Mouse (Mus musculus): ENCODE data around the gene Klf12. TPM values are rescaled to one million over a fixed set of nuclear protein-coding genes. Genes with fewer than 3 reads are reported as not detected.

The Klf12 gene
- polyA plus RNA-seq, 1 experiment = 20.9 TPM

DNA sequence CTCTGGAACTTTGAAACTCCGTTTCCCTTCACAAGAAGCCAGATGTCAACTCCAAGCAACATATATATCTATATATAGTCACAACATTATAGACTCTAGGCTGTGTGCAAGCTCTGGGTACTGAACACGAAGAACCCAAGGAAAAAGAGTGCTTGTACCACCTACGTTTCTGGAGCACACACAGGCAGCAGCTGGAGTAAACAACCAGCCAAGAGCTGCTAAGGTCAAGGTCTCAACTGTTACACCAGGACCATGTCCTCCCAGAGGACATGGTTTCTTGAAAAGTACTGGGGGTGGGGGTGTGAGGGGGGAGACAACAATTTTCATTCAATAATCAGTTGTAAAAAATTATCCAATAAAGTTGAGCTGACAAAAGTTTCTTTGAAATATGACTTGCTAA lies 2.7 kb downstream of the Klf12 start:
- Histone ChIP-seq H3K27me3 (ENCODE audit: control insufficient read depth, insufficient read depth, low read length) (no peaks in the 10 kb centered on the region), H3K4me3 (replicated peaks; ENCODE audit: insufficient read depth, low read depth, low read length) (no peak overlapping the region), H3K27ac (ENCODE audit: insufficient read depth, low read length) (no peak overlapping the region), H3K4me1 (ENCODE audit: control insufficient read depth, insufficient read depth, low read length) (0 out of 2 replicates have a peak, but pooled peaks cover 3% of the 10 kb centered on the region)
- 51% methylated on average over 3 of the region's 3 CpGs for WGBS
- DNase-seq = no peak
- TF ChIP-seq CTCF (IDR thresholded peaks at IDR 0.05; ENCODE audit: borderline replicate concordance, insufficient read depth, low read depth, low read length) (no peak), POLR2A (IDR thresholded peaks at IDR 0.05; ENCODE audit: borderline replicate concordance, insufficient read depth, low read length) (no peak)

DNA sequence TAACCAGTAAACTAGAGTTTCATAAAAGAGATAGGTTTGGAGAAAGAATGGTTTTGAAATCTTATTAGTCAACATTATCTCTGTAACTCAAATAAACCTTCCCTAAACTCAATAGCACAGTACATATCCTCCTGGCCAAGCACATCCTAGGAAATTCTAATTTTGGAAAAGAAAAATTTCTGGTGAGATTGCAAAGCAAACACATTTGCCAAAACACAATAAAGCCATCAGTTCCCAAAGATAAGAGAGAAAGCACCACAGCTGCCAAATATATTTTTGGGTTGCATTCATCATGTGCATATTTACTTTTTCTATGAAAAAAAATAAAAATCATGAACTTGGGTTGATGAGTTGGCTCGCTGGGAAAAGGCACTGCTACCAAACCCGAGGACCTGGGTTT lies 10.3 kb downstream of the Klf12 start:
- H3K27ac ChIP-seq (ENCODE audit: insufficient read depth, low read length) = no peak overlapping the region
- TF ChIP-seq POLR2A (IDR thresholded peaks at IDR 0.05; ENCODE audit: borderline replicate concordance, insufficient read depth, low read length) = no peak
- no peak overlapping the region for H3K4me3 ChIP-seq (replicated peaks; ENCODE audit: insufficient read depth, low read depth, low read length)
- H3K27me3 ChIP-seq (ENCODE audit: control insufficient read depth, insufficient read depth, low read length) = no peaks in the 10 kb centered on the region
- WGBS = 90% methylated on average over 2 of the region's 2 CpGs
- no peaks in the 10 kb centered on the region for H3K4me1 ChIP-seq (ENCODE audit: control insufficient read depth, insufficient read depth, low read length)
- DNase-seq = no peak

DNA sequence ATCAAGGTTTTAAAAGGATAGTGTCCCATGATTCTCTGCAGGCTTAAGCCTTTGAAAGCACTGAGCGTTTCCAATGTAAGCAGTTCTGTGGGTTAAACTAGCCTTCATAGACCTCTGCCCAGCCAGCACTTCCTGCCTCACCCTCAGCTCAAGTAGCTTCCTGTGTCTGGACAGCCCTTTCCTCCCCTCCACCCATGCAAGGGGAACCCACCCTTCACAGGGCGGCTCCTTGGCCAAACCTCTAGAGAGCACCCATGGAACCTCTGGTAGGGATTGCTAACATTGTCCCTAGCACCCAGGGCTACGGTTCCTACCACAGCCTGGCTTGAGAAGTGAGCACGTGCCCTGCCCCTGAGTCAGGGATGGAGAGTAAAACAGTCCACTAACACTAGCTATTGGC lies 23.9 kb downstream of the Klf12 start:
- Histone ChIP-seq H3K4me1 (ENCODE audit: control insufficient read depth, insufficient read depth, low read length) (no peaks in the 10 kb centered on the region), H3K27ac (ENCODE audit: insufficient read depth, low read length) (no peak overlapping the region), H3K27me3 (ENCODE audit: control insufficient read depth, insufficient read depth, low read length) (no peaks in the 10 kb centered on the region), H3K4me3 (replicated peaks; ENCODE audit: insufficient read depth, low read depth, low read length) (no peak overlapping the region)
- 82% methylated on average over 4 of the region's 4 CpGs for WGBS
- DNase-seq = no peak
- TF ChIP-seq POLR2A (IDR thresholded peaks at IDR 0.05; ENCODE audit: borderline replicate concordance, insufficient read depth, low read length) (no peak), CTCF (IDR thresholded peaks at IDR 0.05; ENCODE audit: borderline replicate concordance, insufficient read depth, low read depth, low read length) (no peak)

DNA sequence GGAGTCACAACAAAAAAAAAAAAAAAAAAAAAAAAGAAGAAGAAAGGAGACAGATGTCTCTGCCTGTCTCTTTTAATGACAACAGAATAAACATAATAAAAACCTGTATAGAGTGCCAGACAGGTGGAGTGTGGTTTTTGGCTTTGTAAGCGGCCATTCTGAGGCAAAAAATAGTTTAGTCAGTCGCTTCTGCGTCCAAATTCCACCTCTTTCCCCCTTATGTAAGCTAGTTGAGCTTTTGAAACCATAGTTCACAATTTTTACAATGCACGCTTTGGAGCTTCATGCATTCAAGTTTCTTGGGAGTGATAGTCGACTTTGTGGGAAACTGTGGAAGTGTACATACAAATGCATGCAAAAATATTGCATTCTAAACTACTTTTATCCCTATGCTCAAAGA lies 41.4 kb downstream of the Klf12 start:
- Histone ChIP-seq H3K27ac (ENCODE audit: insufficient read depth, low read length) (no peak overlapping the region), H3K27me3 (ENCODE audit: control insufficient read depth, insufficient read depth, low read length) (no peaks in the 10 kb centered on the region), H3K4me3 (replicated peaks; ENCODE audit: insufficient read depth, low read depth, low read length) (no peak overlapping the region), H3K4me1 (ENCODE audit: control insufficient read depth, insufficient read depth, low read length) (no peaks in the 10 kb centered on the region)
- TF ChIP-seq CTCF (IDR thresholded peaks at IDR 0.05; ENCODE audit: borderline replicate concordance, insufficient read depth, low read depth, low read length) = no peak
- TF ChIP-seq POLR2A (IDR thresholded peaks at IDR 0.05; ENCODE audit: borderline replicate concordance, insufficient read depth, low read length) = no peak
- no peak for DNase-seq
- 84% methylated on average over 5 of the region's 5 CpGs for WGBS

DNA sequence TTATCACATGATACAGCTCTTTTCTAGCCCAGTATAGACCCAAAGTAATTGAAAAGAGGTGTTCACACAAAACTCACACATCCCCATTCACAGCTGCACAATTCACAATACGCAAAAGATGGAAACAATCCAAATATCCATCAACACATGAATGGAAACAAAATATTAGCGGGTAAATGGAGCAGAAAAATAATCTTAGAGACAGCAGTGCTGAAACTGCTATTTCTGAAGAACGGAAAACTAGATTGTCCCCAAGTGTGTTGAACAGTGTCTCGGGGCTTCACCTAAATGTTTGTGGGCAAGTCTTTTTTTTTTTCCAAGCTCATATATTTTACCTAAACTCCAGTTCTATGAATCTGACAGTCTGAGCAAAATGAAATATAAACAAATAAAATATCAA lies 44.6 kb downstream of the Klf12 start:
- no peak for TF ChIP-seq POLR2A (IDR thresholded peaks at IDR 0.05; ENCODE audit: borderline replicate concordance, insufficient read depth, low read length)
- no peak for TF ChIP-seq CTCF (IDR thresholded peaks at IDR 0.05; ENCODE audit: borderline replicate concordance, insufficient read depth, low read depth, low read length)
- DNase-seq = no peak
- 52% methylated on average over 4 of the region's 4 CpGs for WGBS
- no peak overlapping the region for H3K27ac ChIP-seq (ENCODE audit: insufficient read depth, low read length)
- H3K4me3 ChIP-seq (replicated peaks; ENCODE audit: insufficient read depth, low read depth, low read length) = no peak overlapping the region
- no peaks in the 10 kb centered on the region for H3K4me1 ChIP-seq (ENCODE audit: control insufficient read depth, insufficient read depth, low read length)
- no peaks in the 10 kb centered on the region for H3K27me3 ChIP-seq (ENCODE audit: control insufficient read depth, insufficient read depth, low read length)

DNA sequence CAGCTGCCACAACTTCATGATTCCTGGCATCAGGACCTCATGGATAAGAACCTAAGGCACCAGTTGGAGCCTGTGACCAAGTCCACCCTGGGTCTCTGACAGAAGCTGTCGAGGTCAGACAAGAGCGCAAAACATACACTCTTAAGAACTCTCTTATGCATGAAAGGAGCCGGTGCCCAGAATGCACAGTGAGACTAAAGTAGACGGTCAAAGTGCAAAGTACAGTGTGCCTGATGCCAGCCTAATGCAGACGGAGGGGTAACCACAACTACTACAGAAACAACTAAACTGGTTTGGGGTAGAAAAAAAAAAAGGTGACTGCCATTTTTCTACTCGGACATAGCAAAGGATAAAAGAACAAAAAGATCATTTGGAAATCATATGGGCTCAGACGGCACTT lies 47.7 kb downstream of the Klf12 start:
- Histone ChIP-seq H3K27me3 (ENCODE audit: control insufficient read depth, insufficient read depth, low read length) (no peaks in the 10 kb centered on the region), H3K4me1 (ENCODE audit: control insufficient read depth, insufficient read depth, low read length) (no peaks in the 10 kb centered on the region), H3K27ac (ENCODE audit: insufficient read depth, low read length) (no peak overlapping the region), H3K4me3 (replicated peaks; ENCODE audit: insufficient read depth, low read depth, low read length) (no peak overlapping the region)
- WGBS = 83% methylated on average over 7 of the region's 7 CpGs
- DNase-seq = no peak
- no peak for TF ChIP-seq CTCF (IDR thresholded peaks at IDR 0.05; ENCODE audit: borderline replicate concordance, insufficient read depth, low read depth, low read length)
- no peak for TF ChIP-seq POLR2A (IDR thresholded peaks at IDR 0.05; ENCODE audit: borderline replicate concordance, insufficient read depth, low read length)

DNA sequence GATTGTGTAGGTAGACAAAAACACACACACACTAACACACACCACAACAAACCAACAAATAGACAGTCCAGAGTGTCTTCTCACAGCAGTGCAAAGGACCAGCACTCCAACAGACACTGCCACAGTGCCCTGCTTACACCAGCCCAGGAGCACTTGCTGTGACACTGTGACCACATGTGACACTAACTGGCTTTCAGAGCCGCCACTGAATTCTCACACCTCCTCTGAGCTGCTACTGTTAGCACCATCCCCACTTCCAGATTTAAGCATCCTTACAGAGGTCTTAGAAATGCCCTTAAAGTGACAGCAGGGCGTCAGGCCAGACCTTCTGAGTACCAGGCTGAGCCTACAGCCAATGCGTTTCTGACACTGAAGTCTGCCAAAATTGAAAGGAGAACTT lies 48.7 kb downstream of the Klf12 start:
- no peak for DNase-seq
- H3K27ac ChIP-seq (ENCODE audit: insufficient read depth, low read length) = no peak overlapping the region
- no peak for TF ChIP-seq CTCF (IDR thresholded peaks at IDR 0.05; ENCODE audit: borderline replicate concordance, insufficient read depth, low read depth, low read length)
- no peak for TF ChIP-seq POLR2A (IDR thresholded peaks at IDR 0.05; ENCODE audit: borderline replicate concordance, insufficient read depth, low read length)
- 29% methylated on average over 3 of the region's 3 CpGs for whole genome bisulfite sequencing
- no peaks in the 10 kb centered on the region for H3K27me3 ChIP-seq (ENCODE audit: control insufficient read depth, insufficient read depth, low read length)
- H3K4me3 ChIP-seq (replicated peaks; ENCODE audit: insufficient read depth, low read depth, low read length) = no peak overlapping the region
- H3K4me1 ChIP-seq (ENCODE audit: control insufficient read depth, insufficient read depth, low read length) = no peaks in the 10 kb centered on the region

DNA sequence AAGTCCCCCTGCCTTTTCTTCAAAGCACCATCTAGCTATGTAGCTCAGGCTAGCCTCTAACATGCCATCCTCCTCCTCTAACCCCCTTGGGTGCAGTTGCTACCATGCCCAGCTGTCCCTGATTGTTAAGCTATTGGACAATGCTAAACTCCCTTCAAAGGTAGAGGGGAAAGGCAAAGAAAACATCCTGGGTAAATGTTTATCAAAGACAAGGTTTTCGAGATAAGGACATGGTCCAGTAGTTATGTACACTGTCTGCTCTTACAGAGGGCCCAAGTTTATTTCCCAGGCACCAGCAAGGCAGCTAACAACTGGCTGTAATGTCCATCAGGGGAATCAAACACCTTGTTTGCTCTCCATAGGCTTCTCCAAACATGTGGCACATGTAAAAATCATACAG lies 53.1 kb downstream of the Klf12 start:
- no peak for DNase-seq
- TF ChIP-seq POLR2A (IDR thresholded peaks at IDR 0.05; ENCODE audit: borderline replicate concordance, insufficient read depth, low read length) = no peak
- no peak for TF ChIP-seq CTCF (IDR thresholded peaks at IDR 0.05; ENCODE audit: borderline replicate concordance, insufficient read depth, low read depth, low read length)
- no peaks in the 10 kb centered on the region for H3K27me3 ChIP-seq (ENCODE audit: control insufficient read depth, insufficient read depth, low read length)
- H3K4me1 ChIP-seq (ENCODE audit: control insufficient read depth, insufficient read depth, low read length) = no peaks in the 10 kb centered on the region
- no peak overlapping the region for H3K4me3 ChIP-seq (replicated peaks; ENCODE audit: insufficient read depth, low read depth, low read length)
- H3K27ac ChIP-seq (ENCODE audit: insufficient read depth, low read length) = no peak overlapping the region
- WGBS = 88% methylated on average over 1 of the region's 1 CpGs
